Mouse (Mus musculus): ENCODE data around the gene Npffr2.
A peak's percentile ranks its signal among the peaks of the same experiment; 100 is the strongest.
"Not testable (repeated sequence)": the region's sequence is repeated elsewhere in the genome, so short reads cannot be mapped to it uniquely, and the experiment has no call there.

The Npffr2 gene

GRCm38 (mm10) chr5:89526878-89527578 lies at the start of gene Npffr2:
TSS of gene Npffr2 (plus strand) at chr5:89527429.
- DNase-seq (ENCODE audit: extremely low read depth, low read depth, low spot score): no peak

GRCm38 (mm10) chr5:89492560-89492959 lies 34.7 kb upstream of the Npffr2 start:
- no peak for DNase-seq (ENCODE audit: extremely low read depth, low read depth, low spot score)

- DNase-seq (ENCODE audit: extremely low read depth, low read depth, low spot score): no peak
These were observed 27.0 kb upstream of the Npffr2 start for GRCm38 (mm10) chr5:89500182-89500581.

GRCm38 (mm10) chr5:89518641-89519040 lies 8.6 kb upstream of the Npffr2 start:
- DNase-seq (ENCODE audit: extremely low read depth, low read depth, low spot score): no peak

- no peak for DNase-seq (ENCODE audit: extremely low read depth, low read depth, low spot score)
These were observed 949 bp upstream of the Npffr2 start for GRCm38 (mm10) chr5:89526181-89526778.

- no peak for DNase-seq (ENCODE audit: extremely low read depth, low read depth, low spot score)
These were observed 1.7 kb downstream of the Npffr2 start for GRCm38 (mm10) chr5:89528951-89529350.

- no peak for DNase-seq (ENCODE audit: extremely low read depth, low read depth, low spot score)
These were observed 2.2 kb downstream of the Npffr2 start for GRCm38 (mm10) chr5:89529391-89529790.

- DNase-seq (ENCODE audit: extremely low read depth, low read depth, low spot score): no peak
These were observed 8.8 kb downstream of the Npffr2 start for GRCm38 (mm10) chr5:89536018-89536417.

GRCm38 (mm10) chr5:89542472-89542871 lies 15.2 kb downstream of the Npffr2 start:
- no peak for DNase-seq (ENCODE audit: extremely low read depth, low read depth, low spot score)

GRCm38 (mm10) chr5:89543476-89543875 lies 16.2 kb downstream of the Npffr2 start:
- DNase-seq (ENCODE audit: extremely low read depth, low read depth, low spot score): no peak

- not testable (repeated sequence) for DNase-seq (ENCODE audit: extremely low read depth, low read depth, low spot score)
These were observed 31.9 kb downstream of the Npffr2 start for GRCm38 (mm10) chr5:89559118-89559517.

GRCm38 (mm10) chr5:89561381-89561780 lies 34.2 kb downstream of the Npffr2 start:
- no peak for DNase-seq (ENCODE audit: extremely low read depth, low read depth, low spot score)

- no peak for DNase-seq (ENCODE audit: extremely low read depth, low read depth, low spot score)
These were observed 51.4 kb downstream of the Npffr2 start for GRCm38 (mm10) chr5:89578678-89579077.

GRCm38 (mm10) chr5:89579181-89579580 lies 52.0 kb downstream of the Npffr2 start:
- DNase-seq (ENCODE audit: extremely low read depth, low read depth, low spot score): no peak

- DNase-seq (ENCODE audit: extremely low read depth, low read depth, low spot score): no peak
These were observed 53.9 kb downstream of the Npffr2 start for GRCm38 (mm10) chr5:89581143-89581542.

GRCm38 (mm10) chr5:89581742-89582366 lies 54.6 kb downstream of the Npffr2 start:
- DNase-seq (ENCODE audit: extremely low read depth, low read depth, low spot score): peak; percentile 58

GRCm38 (mm10) chr5:89585021-89585420 lies 57.8 kb downstream of the Npffr2 start:
- DNase-seq (ENCODE audit: extremely low read depth, low read depth, low spot score): peak; percentile 92

GRCm38 (mm10) chr5:89592301-89592700 lies 65.1 kb downstream of the Npffr2 start:
- no peak for DNase-seq (ENCODE audit: extremely low read depth, low read depth, low spot score)

GRCm38 (mm10) chr5:89611322-89612015 lies 84.2 kb downstream of the Npffr2 start:
- DNase-seq (ENCODE audit: extremely low read depth, low read depth, low spot score): no peak

GRCm38 (mm10) chr5:89612262-89612661 lies 85.0 kb downstream of the Npffr2 start:
- no peak for DNase-seq (ENCODE audit: extremely low read depth, low read depth, low spot score)

GRCm38 (mm10) chr5:89631599-89631998 lies 104.4 kb downstream of the Npffr2 start:
- DNase-seq (ENCODE audit: extremely low read depth, low read depth, low spot score): no peak

All from fat pad, adult 2 months (tissue).